Mouse (Mus musculus): ENCODE results near the gene Btbd7.
A peak's percentile ranks its signal among the peaks of the same experiment; 100 is the strongest.

The Btbd7 gene

DNA sequence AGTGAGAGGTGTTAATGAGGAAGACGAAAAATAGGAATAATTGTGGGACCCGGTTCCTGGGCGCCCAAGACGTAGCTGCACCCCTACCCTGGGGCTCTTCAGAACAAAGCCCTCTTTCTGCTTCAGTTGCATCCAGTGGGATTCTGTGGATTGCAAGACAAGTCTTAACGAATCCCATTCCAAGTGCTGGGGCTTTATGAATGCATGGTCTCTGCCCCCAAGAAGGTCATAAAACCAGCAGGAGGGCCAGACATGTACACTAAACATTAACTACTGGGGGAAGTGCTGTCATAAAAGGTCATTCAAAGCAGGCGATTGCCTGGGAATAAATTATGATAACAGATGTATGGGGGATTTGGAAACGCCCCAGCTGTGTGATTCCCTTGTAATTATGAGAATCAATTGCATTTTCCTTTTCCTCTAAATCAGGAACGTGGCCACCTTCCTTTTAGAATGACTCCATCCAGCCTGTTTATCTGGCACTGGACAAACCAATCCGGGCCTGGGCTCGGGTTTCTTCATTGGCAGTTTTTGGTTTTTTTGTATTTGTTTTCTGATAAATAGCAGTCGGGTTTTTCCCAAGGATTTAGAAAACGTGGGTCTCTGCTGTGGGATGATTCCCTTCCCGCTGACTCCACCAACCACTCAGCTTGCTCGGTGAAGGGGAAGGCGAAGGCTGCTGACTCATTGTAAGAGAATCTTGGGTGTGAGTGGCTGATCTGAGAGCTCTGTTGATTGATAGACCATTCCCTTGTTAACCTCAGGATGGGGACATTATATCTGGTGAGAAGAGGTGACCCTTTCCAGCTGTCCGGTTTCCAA, 147.3 kb downstream of the Btbd7 start:
- DNase-seq, result peak; percentile 63

Measured in embryo, embryonic 11 days (tissue).